Mouse (Mus musculus): ENCODE measurements around the gene Numb.
"Not testable (repeated sequence)": the region's sequence is repeated elsewhere in the genome, so short reads cannot be mapped to it uniquely, and the experiment has no call there.

Gene Numb

GRCm38 (mm10) chr12:83922724-83923485, 1.2 kb upstream of the Numb start:
- DNase-seq (ENCODE audit: extremely low read depth, low read depth), result no peak

- no peak for DNase-seq (ENCODE audit: extremely low read depth, low read depth)
Observed at GRCm38 (mm10) chr12:83920721-83921441, 853 bp downstream of the Numb start.

GRCm38 (mm10) chr12:83916884-83917283, 4.8 kb downstream of the Numb start:
- no peak for DNase-seq (ENCODE audit: extremely low read depth, low read depth)

GRCm38 (mm10) chr12:83914797-83915196, 6.9 kb downstream of the Numb start:
- no peak for DNase-seq (ENCODE audit: extremely low read depth, low read depth)

- no peak for DNase-seq (ENCODE audit: extremely low read depth, low read depth)
Observed at GRCm38 (mm10) chr12:83914202-83914740, 7.5 kb downstream of the Numb start.

- DNase-seq (ENCODE audit: extremely low read depth, low read depth), result no peak
Observed at GRCm38 (mm10) chr12:83910451-83910850, 11.3 kb downstream of the Numb start.

GRCm38 (mm10) chr12:83892926-83893325, 28.8 kb downstream of the Numb start:
- no peak for DNase-seq (ENCODE audit: extremely low read depth, low read depth)

GRCm38 (mm10) chr12:83891278-83891677, 30.5 kb downstream of the Numb start:
- DNase-seq (ENCODE audit: extremely low read depth, low read depth), result no peak

- no peak for DNase-seq (ENCODE audit: extremely low read depth, low read depth)
Observed at GRCm38 (mm10) chr12:83889128-83889527, 32.6 kb downstream of the Numb start.

- DNase-seq (ENCODE audit: extremely low read depth, low read depth), result no peak
Observed at GRCm38 (mm10) chr12:83885516-83886285, 36.0 kb downstream of the Numb start.

GRCm38 (mm10) chr12:83885065-83885464, 36.7 kb downstream of the Numb start:
- DNase-seq (ENCODE audit: extremely low read depth, low read depth), result not testable (repeated sequence)

- DNase-seq (ENCODE audit: extremely low read depth, low read depth), result no peak
Observed at GRCm38 (mm10) chr12:83882503-83882902, 39.2 kb downstream of the Numb start.

GRCm38 (mm10) chr12:83882088-83882487, 39.6 kb downstream of the Numb start:
- DNase-seq (ENCODE audit: extremely low read depth, low read depth), result no peak

GRCm38 (mm10) chr12:83880913-83881312, 40.8 kb downstream of the Numb start:
- no peak for DNase-seq (ENCODE audit: extremely low read depth, low read depth)

GRCm38 (mm10) chr12:83875097-83875496, 46.6 kb downstream of the Numb start:
- no peak for DNase-seq (ENCODE audit: extremely low read depth, low read depth)

- peak; percentile 20 for DNase-seq (ENCODE audit: extremely low read depth, low read depth)
Observed at GRCm38 (mm10) chr12:83874597-83874996, 47.1 kb downstream of the Numb start.

- no peak for DNase-seq (ENCODE audit: extremely low read depth, low read depth)
Observed at GRCm38 (mm10) chr12:83864501-83864900, 57.2 kb downstream of the Numb start.

- no peak for DNase-seq (ENCODE audit: extremely low read depth, low read depth)
Observed at GRCm38 (mm10) chr12:83861880-83862279, 59.9 kb downstream of the Numb start.

GRCm38 (mm10) chr12:83860688-83861087, 61.0 kb downstream of the Numb start:
- peak; percentile 42 for DNase-seq (ENCODE audit: extremely low read depth, low read depth)

- DNase-seq (ENCODE audit: extremely low read depth, low read depth), result no peak
Observed at GRCm38 (mm10) chr12:83858052-83858451, 63.7 kb downstream of the Numb start.

- DNase-seq (ENCODE audit: extremely low read depth, low read depth), result no peak
Observed at GRCm38 (mm10) chr12:83855211-83855610, 66.5 kb downstream of the Numb start.

GRCm38 (mm10) chr12:83854281-83854680, 67.5 kb downstream of the Numb start:
- no peak for DNase-seq (ENCODE audit: extremely low read depth, low read depth)

All from MEL-GATA-1-ER (cell line).